Mouse (Mus musculus): ENCODE measurements around the gene Cdkn2b.

DNA sequence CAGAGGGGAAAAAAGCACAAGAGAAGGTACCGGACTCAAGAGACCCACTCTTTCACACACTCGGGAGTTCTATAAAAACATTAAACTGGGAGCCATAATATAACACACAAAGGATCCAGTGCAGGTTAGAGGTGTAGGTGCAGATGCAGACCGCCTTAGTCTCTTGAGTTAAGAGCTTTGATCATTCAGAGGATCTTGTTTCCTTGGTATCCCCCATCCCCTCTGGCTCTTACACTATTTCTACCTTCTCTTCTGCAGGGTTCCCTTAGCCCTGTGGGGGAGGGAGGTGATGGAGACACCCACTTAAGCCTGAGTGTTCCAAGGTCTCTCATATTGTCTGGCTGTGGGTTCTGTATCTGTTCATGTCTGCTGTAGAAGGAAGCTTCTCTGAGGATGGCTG lies 2.8 kb downstream of the Cdkn2b start:
- TF ChIP-seq CTCF (IDR thresholded peaks at IDR 0.05; ENCODE audit: low read depth) = no peak
- TF ChIP-seq EP300 (optimal IDR thresholded peaks at IDR 0.05) = no peak

Measured in stomach, postnatal 0 days (tissue).